Mouse (Mus musculus) neural tube, embryonic 11.5 days (tissue): ENCODE data around the gene Ly6c2. TPM values are rescaled to one million over a fixed set of nuclear protein-coding genes. Genes with fewer than 3 reads are reported as not detected.
A peak's percentile ranks its signal among the peaks of the same experiment; 100 is the strongest.
"Not testable (repeated sequence)": the region's sequence is repeated elsewhere in the genome, so short reads cannot be mapped to it uniquely, and the experiment has no call there.

ENCODE experiments used
- ATAC-seq: fragments of 200-750 bp; cut with Nextera tagmentation; 2 replicates; pipeline ENCODE4 v1.8.0; 2017; ENCODE audit warnings: moderate number of reproducible peaks, mild to moderate bottlenecking, moderate TSS enrichment, moderate library complexity; ENCODE audit not compliant: insufficient read depth, low FRiP score, low TSS enrichment
- DNase-seq: peaks from one replicate; pipeline ENCODE4 v3.0.0-alpha.2; 2015; ENCODE audit warnings: low spot score
- H3K27ac ChIP-seq: fragments of 300-500 bp; sonication (generic); 2 replicates; pipeline ENCODE4 v1.5.1; 2014; ENCODE audit warnings: low read depth, mild to moderate bottlenecking, low read length
- H3K27me3 ChIP-seq: fragments of 300-500 bp; sonication (generic); 2 replicates; pipeline ENCODE4 v1.6.1; 2014; ENCODE audit warnings: mild to moderate bottlenecking, low read length, mixed read lengths; ENCODE audit not compliant: control insufficient read depth, insufficient read depth
- H3K36me3 ChIP-seq: fragments of 300-500 bp; sonication (generic); 2 replicates; pipeline ENCODE4 v1.6.1; 2014; ENCODE audit warnings: mild to moderate bottlenecking, low read length, moderate library complexity, mixed read lengths; ENCODE audit not compliant: control insufficient read depth, insufficient read depth
- H3K4me1 ChIP-seq: fragments of 300-500 bp; sonication (generic); 2 replicates; pipeline ENCODE4 v1.6.1; 2014; ENCODE audit warnings: low read length, mixed read lengths; ENCODE audit not compliant: control insufficient read depth, insufficient read depth
- H3K4me2 ChIP-seq: fragments of 300-500 bp; sonication (generic); 2 replicates; pipeline ENCODE4 v1.6.1; 2014; ENCODE audit warnings: low read depth, mild to moderate bottlenecking, moderate library complexity
- H3K4me3 ChIP-seq: fragments of 300-500 bp; sonication (generic); 2 replicates; pipeline ENCODE4 v1.5.1; 2014; ENCODE audit warnings: low read depth, low read length
- H3K9ac ChIP-seq: fragments of 300-500 bp; sonication (generic); 2 replicates; pipeline ENCODE4 v1.6.1; 2014; ENCODE audit warnings: mild to moderate bottlenecking, low read length
- H3K9me3 ChIP-seq: fragments of 300-500 bp; sonication (generic); 2 replicates; pipeline ENCODE4 v1.6.1; 2016; ENCODE audit warnings: low read length; ENCODE audit not compliant: control insufficient read depth
- WGBS: fragments of 180-500 bp; shearing (Covaris S2); extraction: QIAGEN DNeasy Blood & Tissue Kit; methylation state at CpG from one replicate; pipeline ENCODE4 v1.1.7; 2014; 5-methylcytosine and 5-hydroxymethylcytosine counted together
- polyA plus RNA-seq: library from polyadenylated mRNA; unstranded; fragments of >200 nt; fragmentation: Nextera tagmentation; extraction: Ambion mirVana; gene quantifications from 2 replicates; pipeline ENCODE4 v1.2.1, GENCODE M21; 2014

Gene Ly6c2
- polyA plus RNA-seq, 1 experiment from 2014 or later = not detected

DNA sequence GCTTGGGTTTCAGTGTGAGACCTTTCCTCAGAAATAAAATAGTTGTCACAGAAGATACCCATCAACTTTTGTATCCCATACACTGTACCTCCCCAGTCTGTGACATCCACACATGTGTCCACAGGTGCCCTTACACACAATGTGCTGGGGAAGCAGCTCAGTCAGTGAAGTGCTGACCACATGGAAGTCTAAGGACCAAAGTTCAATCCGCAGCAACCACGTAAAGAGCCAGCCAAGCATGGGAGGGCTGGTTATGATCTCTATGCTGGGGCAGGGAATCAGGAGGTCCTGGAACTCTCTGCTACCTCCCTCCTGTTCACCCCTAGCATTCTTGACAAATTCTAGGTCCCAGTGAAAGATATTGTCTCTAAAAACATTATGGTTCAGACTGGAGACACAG lies 20.6 kb upstream of the Ly6c2 start:
- H3K36me3 ChIP-seq, DNase-seq, ATAC-seq, H3K9me3 ChIP-seq, H3K4me3 ChIP-seq, H3K4me1 ChIP-seq, H3K4me2 ChIP-seq, H3K9ac ChIP-seq, H3K27ac ChIP-seq, H3K27me3 ChIP-seq: not testable (repeated sequence)
- 89% methylated on average over 2 of the region's 2 CpGs for WGBS

DNA sequence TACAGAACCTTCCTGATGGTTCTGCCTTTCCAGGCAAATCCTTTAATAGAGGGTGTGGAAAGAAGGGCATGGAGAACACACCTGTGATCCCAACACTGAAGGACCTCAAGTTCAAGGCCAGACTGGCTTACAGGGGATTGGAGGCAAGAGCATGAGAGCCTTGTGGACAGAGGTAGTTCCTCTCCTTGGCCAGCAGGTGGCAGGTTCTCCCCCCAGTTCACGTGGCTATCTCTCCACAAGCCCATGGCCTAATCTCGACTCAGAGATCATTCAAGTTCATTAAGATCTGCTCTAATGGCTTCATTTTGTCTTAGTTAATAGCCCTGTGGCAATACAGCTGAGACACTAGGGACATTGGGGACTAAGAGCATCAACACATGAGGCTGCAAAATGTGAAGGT lies 8.3 kb upstream of the Ly6c2 start:
- no peak for ATAC-seq
- Histone ChIP-seq H3K36me3 (no peaks in the 10 kb centered on the region), H3K27me3 (no peaks in the 10 kb centered on the region), H3K4me2 (no peak overlapping the region), H3K9me3 (no peaks in the 10 kb centered on the region), H3K9ac (no peak overlapping the region), H3K4me3 (no peak overlapping the region), H3K27ac (no peak overlapping the region), H3K4me1 (no peaks in the 10 kb centered on the region)
- peak; percentile 32 for DNase-seq
- WGBS = 22% methylated on average over 2 of the region's 2 CpGs

DNA sequence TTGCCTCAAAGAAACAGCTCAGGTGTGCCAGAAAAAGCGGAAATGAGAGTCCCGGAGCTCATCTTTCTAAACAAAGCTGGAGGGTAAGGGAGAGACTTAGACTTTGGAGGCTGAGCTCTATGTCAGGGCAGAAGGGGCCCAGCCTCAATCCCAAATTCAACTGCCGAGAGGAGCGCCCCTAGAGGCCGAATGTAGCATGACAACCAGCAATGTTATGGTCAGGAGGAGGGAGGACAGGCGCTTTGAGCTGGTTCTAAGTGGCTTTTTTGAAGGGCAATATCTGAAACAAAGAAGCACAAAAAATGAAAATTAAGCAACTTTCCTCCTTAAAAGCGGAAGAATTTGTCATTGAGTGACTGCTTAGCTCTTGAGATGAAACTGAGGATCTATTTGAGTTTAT lies 7.0 kb upstream of the Ly6c2 start:
- H3K4me2 ChIP-seq, H3K9me3 ChIP-seq, H3K27me3 ChIP-seq, H3K9ac ChIP-seq, H3K27ac ChIP-seq, H3K36me3 ChIP-seq, ATAC-seq, H3K4me1 ChIP-seq, H3K4me3 ChIP-seq: not testable (repeated sequence)
- peak; percentile 48 for DNase-seq
- WGBS = 26% methylated on average over 5 of the region's 7 CpGs

DNA sequence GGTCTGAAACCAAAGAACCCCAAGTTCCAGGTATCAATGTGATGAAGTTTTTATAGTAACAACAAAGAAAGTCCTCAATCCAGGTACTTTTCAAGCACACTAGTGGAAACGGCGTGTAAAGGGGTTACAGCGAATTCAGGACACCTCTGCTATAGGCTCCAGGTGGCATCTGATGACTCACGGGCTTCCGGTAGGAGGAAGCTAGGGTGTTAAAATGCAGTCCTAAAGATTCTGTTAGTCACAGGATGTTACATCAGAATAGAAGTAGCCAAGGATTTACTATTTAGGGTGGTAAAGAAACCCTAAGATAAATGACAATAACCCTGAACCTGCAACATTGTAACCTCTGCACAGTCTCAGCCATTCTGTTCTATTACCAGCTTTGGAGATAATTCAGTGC lies 5.7 kb upstream of the Ly6c2 start:
- not testable (repeated sequence) for H3K9me3 ChIP-seq, H3K4me3 ChIP-seq, DNase-seq, H3K4me2 ChIP-seq, H3K27me3 ChIP-seq, ATAC-seq, H3K9ac ChIP-seq, H3K4me1 ChIP-seq, H3K27ac ChIP-seq, H3K36me3 ChIP-seq
- 88% methylated on average over 5 of the region's 5 CpGs for WGBS

DNA sequence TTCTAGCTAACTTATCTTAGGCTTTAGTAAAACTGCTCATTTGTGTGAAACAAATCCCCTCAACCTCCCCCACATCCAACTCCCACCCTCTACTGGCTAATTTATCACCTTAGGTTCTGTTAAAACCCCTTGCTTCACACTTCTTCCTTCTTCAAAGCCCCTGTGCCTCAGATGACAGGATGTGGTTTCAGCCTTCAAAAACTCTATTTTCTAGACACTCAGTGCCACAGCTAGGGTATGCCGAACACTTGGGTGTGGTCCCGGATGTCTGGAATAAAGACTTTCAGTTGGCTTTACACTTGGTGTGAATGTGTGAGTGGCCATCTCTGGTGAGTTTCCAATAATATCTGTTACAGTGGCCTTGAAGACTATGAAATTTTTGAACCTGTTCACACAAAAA lies 4.8 kb upstream of the Ly6c2 start:
- Histone ChIP-seq H3K4me2 (no peak overlapping the region), H3K9ac (no peak overlapping the region), H3K4me1 (no peaks in the 10 kb centered on the region), H3K36me3 (no peaks in the 10 kb centered on the region), H3K27me3 (no peaks in the 10 kb centered on the region), H3K4me3 (no peak overlapping the region), H3K27ac (no peak overlapping the region), H3K9me3 (no peaks in the 10 kb centered on the region)
- 84% methylated on average over 2 of the region's 2 CpGs for WGBS
- DNase-seq = no peak
- no peak for ATAC-seq

DNA sequence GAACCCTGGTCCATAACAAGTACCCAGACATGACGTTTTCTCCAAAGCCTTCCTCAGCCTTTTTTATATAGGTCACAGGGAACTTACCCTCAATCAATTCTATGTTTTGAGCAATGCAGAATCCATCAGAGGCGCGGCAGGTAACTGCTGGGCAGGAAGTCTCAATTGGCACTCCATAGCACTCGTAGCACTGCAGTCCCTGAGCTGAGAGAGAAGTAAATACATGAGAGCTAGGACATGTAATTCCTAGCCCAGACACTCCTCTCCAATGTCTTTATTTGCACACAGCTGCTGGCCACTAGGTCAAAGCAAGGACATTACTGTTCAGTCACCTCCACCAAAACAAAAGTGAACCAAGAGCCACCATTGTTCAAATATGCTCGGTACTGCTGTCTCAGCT lies 1.3 kb downstream of the Ly6c2 start:
- H3K9me3 ChIP-seq, H3K4me2 ChIP-seq, H3K9ac ChIP-seq, H3K4me3 ChIP-seq, H3K36me3 ChIP-seq, H3K4me1 ChIP-seq, ATAC-seq, H3K27ac ChIP-seq, H3K27me3 ChIP-seq, DNase-seq: not testable (repeated sequence)
- WGBS = 64% methylated on average over 1 of the region's 5 CpGs

DNA sequence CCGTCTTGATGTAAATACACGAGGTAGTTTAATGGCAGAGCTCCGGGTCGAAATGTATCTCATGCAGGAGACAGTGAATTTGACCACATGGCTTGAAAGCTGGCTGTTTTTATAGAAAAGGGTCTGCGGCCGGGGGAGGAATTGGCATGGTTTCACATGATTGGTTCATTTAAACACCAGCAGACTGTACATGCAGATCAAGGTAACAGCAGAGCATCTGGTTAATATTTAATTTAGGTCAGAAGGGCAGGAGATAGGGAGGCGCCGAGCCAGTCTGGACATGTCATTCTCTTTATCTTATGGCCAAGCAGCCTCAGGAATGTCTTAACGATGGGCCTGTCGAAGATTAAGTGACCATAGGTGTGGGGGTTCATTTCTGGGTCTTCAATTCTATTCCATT lies 12.5 kb downstream of the Ly6c2 start:
- H3K9ac ChIP-seq = no peak overlapping the region
- H3K27ac ChIP-seq = no peak overlapping the region
- H3K4me1 ChIP-seq = no peaks in the 10 kb centered on the region
- no peak for ATAC-seq
- H3K36me3 ChIP-seq = no peaks in the 10 kb centered on the region
- no peak for DNase-seq
- WGBS = 88% methylated on average over 10 of the region's 10 CpGs
- H3K4me3 ChIP-seq = no peak overlapping the region
- no peaks in the 10 kb centered on the region for H3K9me3 ChIP-seq
- H3K4me2 ChIP-seq = no peak overlapping the region
- H3K27me3 ChIP-seq = no peaks in the 10 kb centered on the region

DNA sequence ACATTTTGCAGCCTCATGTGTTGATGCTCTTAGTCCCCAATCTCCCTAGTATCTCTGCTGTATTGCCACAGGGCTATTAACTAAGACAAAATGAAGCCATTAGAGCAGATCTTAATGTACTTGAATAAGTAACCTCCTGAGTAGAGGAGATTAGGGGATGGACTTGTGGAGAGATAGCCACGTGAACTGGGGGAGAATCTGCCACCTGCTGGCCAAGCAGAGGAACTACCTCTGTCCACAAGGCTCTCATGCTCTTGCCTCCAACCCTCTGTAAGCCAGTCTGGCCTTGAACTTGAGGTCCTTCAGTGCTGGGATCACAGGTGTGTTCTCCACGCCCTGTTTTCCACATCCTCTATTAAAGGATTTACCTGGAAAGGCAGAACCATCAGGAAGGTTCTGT lies 23.7 kb downstream of the Ly6c2 start:
- H3K27ac ChIP-seq, H3K9ac ChIP-seq, H3K4me3 ChIP-seq, H3K36me3 ChIP-seq, H3K4me2 ChIP-seq, ATAC-seq, H3K9me3 ChIP-seq, DNase-seq, H3K27me3 ChIP-seq, H3K4me1 ChIP-seq: not testable (repeated sequence)
- WGBS = 21% methylated on average over 2 of the region's 2 CpGs

DNA sequence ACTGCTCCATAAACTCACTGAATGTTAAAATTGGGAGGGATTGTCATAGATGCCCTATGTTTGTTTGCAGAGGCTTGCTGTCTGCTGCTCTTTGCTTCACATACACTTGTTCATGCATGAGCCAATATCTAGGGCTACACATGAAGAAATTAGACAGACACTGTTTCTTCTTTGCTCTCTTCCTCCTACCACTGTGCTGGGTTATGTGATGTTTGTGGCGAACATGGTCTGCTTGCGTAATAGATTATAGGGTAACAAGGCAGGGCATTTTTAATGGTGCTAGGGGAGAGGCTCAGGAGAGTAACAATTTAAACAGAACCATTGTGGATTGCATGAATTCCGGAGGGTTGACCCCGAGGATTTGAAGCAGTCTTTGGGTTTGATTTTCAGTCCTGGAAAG lies 41.8 kb downstream of the Ly6c2 start:
- no peak overlapping the region for H3K9ac ChIP-seq
- H3K4me3 ChIP-seq = no peak overlapping the region
- no peaks in the 10 kb centered on the region for H3K4me1 ChIP-seq
- H3K36me3 ChIP-seq = no peaks in the 10 kb centered on the region
- WGBS = 94% methylated on average over 4 of the region's 4 CpGs
- ATAC-seq (no peak), DNase-seq (no peak)
- H3K27ac ChIP-seq = no peak overlapping the region
- no peaks in the 10 kb centered on the region for H3K27me3 ChIP-seq
- no peaks in the 10 kb centered on the region for H3K9me3 ChIP-seq
- H3K4me2 ChIP-seq = no peak overlapping the region
